Mouse (Mus musculus) monocyte, adult 5-6 weeks (primary cell): ENCODE measurements around the gene Olfr1375. TPM values are rescaled to one million over a fixed set of nuclear protein-coding genes. Genes with fewer than 3 reads are reported as not detected.

Experiments used
- total RNA-seq: library from RNA; stranded (forward); fragments of 200-1000, 200-491, 200-594 nt; gene quantifications from 3 replicates; pipeline ENCODE4 v1.2.3, GENCODE M21; 2017

The Olfr1375 gene
- total RNA-seq, 1 experiment from 2014 or later, result not detected

Other genes with a start within 250 kb of the Olfr1375 start
- 0.19 to 0.97 TPM (median 0.85 TPM) in 3 replicates for gene Zfp354c, start 220.4 kb upstream of the Olfr1375 start, total RNA-seq
- gene Zfp879, start 206.6 kb upstream of the Olfr1375 start, total RNA-seq, result not detected in 3 replicates
- gene Grm6, start 197.4 kb upstream of the Olfr1375 start, total RNA-seq, result 0.38 TPM in 1 of 3 replicates, not detected in the others
- not detected in 3 replicates for gene Zfp454, start 160.5 kb upstream of the Olfr1375 start, total RNA-seq
- gene Zfp2, start 131.9 kb upstream of the Olfr1375 start, total RNA-seq, result 0.11 TPM in 1 of 3 replicates, not detected in the others
- not detected in 3 replicates for gene Zfp354b, start 116.5 kb upstream of the Olfr1375 start, total RNA-seq
- not detected in 3 replicates for gene 4933414I15Rik, start 104.3 kb upstream of the Olfr1375 start, total RNA-seq
- gene Prop1, start 94.3 kb upstream of the Olfr1375 start, total RNA-seq, result not detected in 3 replicates
- 0.53 TPM in 1 of 3 replicates, not detected in the others for gene Olfr1378, start 81.6 kb upstream of the Olfr1375 start, total RNA-seq
- gene Olfr1377, start 66.1 kb upstream of the Olfr1375 start, total RNA-seq, result not detected in 3 replicates
- not detected in 3 replicates for gene Olfr51, start 44.5 kb upstream of the Olfr1375 start, total RNA-seq
- not detected in 3 replicates for gene Olfr54, start 33.9 kb upstream of the Olfr1375 start, total RNA-seq
- gene Zfp354a, start 11.1 kb downstream of the Olfr1375 start, total RNA-seq, result not detected in 3 replicates
- not detected in 3 replicates for gene Gm12569, start 172.4 kb downstream of the Olfr1375 start, total RNA-seq
- gene Clk4, start 213.6 kb downstream of the Olfr1375 start, total RNA-seq, result 398 to 459 TPM (median 457 TPM) in 3 replicates
- gene BC049762, start 214.9 kb downstream of the Olfr1375 start, total RNA-seq, result not detected in 3 replicates
- 0.21 to 0.39 TPM in 2 of 3 replicates, not detected in the other for gene Col23a1, start 241.8 kb downstream of the Olfr1375 start, total RNA-seq